Mouse (Mus musculus): ENCODE data around the gene En2.

The En2 gene

GRCm38 (mm10) chr5:28165358-28166255 is at the start of gene En2:
En2 (plus strand) TSS chr5:28165694.
- ChIA-PET CTCF (no interaction called here), POLR2A (interaction anchor here in 3 of 4 experiments (0.7 to 1.9 kb wide), 7 partner anchors 9 to 151 kb away, joined by 3 to 7 read pairs (median 4); partner anchors contain the start of gene Rbm33 (in 1 of the 3))

GRCm38 (mm10) chr5:28117251-28117880 is 48.1 kb upstream of the En2 start:
- CTCF ChIA-PET, result interaction anchor here in 2 of 4 experiments (0.6 kb wide), 2 partner anchors 69 to 760 kb away, joined by 3 to 4 read pairs; no protein-coding TSS in a partner anchor
- POLR2A ChIA-PET, result interaction anchor here in 2 of 4 experiments (0.6 to 2.5 kb wide), 13 partner anchors 15 to 1079 kb away, joined by 3 to 15 read pairs (median 3); partner anchors contain the start of genes Insig1 (in 1 of the 2), Rbm33 (in 1 of the 2) and Rnf32 (in 1 of the 2)

- POLR2A ChIA-PET, result interaction anchor here in 3 of 4 experiments (0.6 to 2.5 kb wide), 16 partner anchors 15 to 781 kb away, joined by 3 to 15 read pairs (median 3); partner anchors contain the start of genes Insig1 (in 1 of the 3), Paxip1 (in 1 of the 3) and Rbm33 (in 1 of the 3)
- CTCF ChIA-PET, result interaction anchor here in 3 of 4 experiments (0.6 to 1.0 kb wide), 5 partner anchors 22 to 221 kb away, joined by 3 read pairs; no protein-coding TSS in a partner anchor
These were observed 47.5 kb upstream of the En2 start for GRCm38 (mm10) chr5:28117882-28118530.

GRCm38 (mm10) chr5:28118531-28118925 is 47.0 kb upstream of the En2 start:
- ChIA-PET POLR2A (interaction anchor here in 3 of 4 experiments (0.6 to 2.5 kb wide), 12 partner anchors 14 to 782 kb away, joined by 3 to 15 read pairs (median 3); partner anchors contain the start of genes Insig1 (in 1 of the 3), Paxip1 (in 1 of the 3) and Rbm33 (in 1 of the 3)), CTCF (interaction anchor here (0.6 to 1.0 kb wide), 6 partner anchors 11 to 221 kb away, joined by 3 read pairs; no protein-coding TSS in a partner anchor)

GRCm38 (mm10) chr5:28119576-28119975 is 45.9 kb upstream of the En2 start:
- ChIA-PET POLR2A (interaction anchor here in 2 of 4 experiments (0.9 to 1.9 kb wide), 2 partner anchors 39 to 328 kb away, joined by 3 to 8 read pairs; partner anchors contain the start of gene Paxip1 (in 1 of the 2)), CTCF (interaction anchor here in 2 of 4 experiments (0.8 to 1.3 kb wide), 2 partner anchors 26 to 174 kb away, joined by 3 to 4 read pairs; no protein-coding TSS in a partner anchor)

GRCm38 (mm10) chr5:28122491-28123454 is 42.7 kb upstream of the En2 start:
- POLR2A ChIA-PET, result interaction anchor here in 3 of 4 experiments (0.6 to 1.9 kb wide), 10 partner anchors 29 to 1074 kb away, joined by 3 to 6 read pairs (median 4); partner anchors contain the start of gene Insig1 (in 1 of the 3)
- CTCF ChIA-PET, result interaction anchor here (0.5 to 3.0 kb wide), 11 partner anchors 20 to 471 kb away, joined by 3 to 9 read pairs (median 3); no protein-coding TSS in a partner anchor

GRCm38 (mm10) chr5:28123455-28123825 is 42.1 kb upstream of the En2 start:
- ChIA-PET CTCF (interaction anchor here in 3 of 4 experiments (0.5 to 3.0 kb wide), 5 partner anchors 19 to 446 kb away, joined by 3 to 9 read pairs (median 5); no protein-coding TSS in a partner anchor), POLR2A (interaction anchor here in 3 of 4 experiments (0.6 to 1.2 kb wide), 6 partner anchors 12 to 170 kb away, joined by 3 to 4 read pairs (median 3); no protein-coding TSS in a partner anchor)

GRCm38 (mm10) chr5:28124321-28125230 is 40.9 kb upstream of the En2 start:
- POLR2A ChIA-PET, result interaction anchor here in 2 of 4 experiments (0.6 to 1.6 kb wide), 12 partner anchors 8 to 191 kb away, joined by 3 to 5 read pairs (median 3); no protein-coding TSS in a partner anchor
- CTCF ChIA-PET, result interaction anchor here in 2 of 4 experiments (0.7 to 3.0 kb wide), 8 partner anchors 31 to 205 kb away, joined by 3 to 9 read pairs (median 4); no protein-coding TSS in a partner anchor

GRCm38 (mm10) chr5:28128851-28129250 is 36.6 kb upstream of the En2 start:
- ChIA-PET POLR2A (no interaction called here), CTCF (interaction anchor here in 1 of 4 experiments (0.5 kb wide), 1 partner anchor 10 kb away, joined by 3 read pairs; no protein-coding TSS in a partner anchor)

GRCm38 (mm10) chr5:28132231-28132630 is 33.3 kb upstream of the En2 start:
- CTCF ChIA-PET, result no interaction called here
- POLR2A ChIA-PET, result interaction anchor here in 3 of 4 experiments (0.6 to 1.1 kb wide), 5 partner anchors 8 to 146 kb away, joined by 3 to 7 read pairs (median 3); no protein-coding TSS in a partner anchor

- ChIA-PET CTCF (interaction anchor here in 1 of 4 experiments (0.6 kb wide), 1 partner anchor 323 kb away, joined by 3 read pairs; no protein-coding TSS in a partner anchor), POLR2A (interaction anchor here in 1 of 4 experiments (0.9 kb wide), 1 partner anchor 13 kb away, joined by 3 read pairs; no protein-coding TSS in a partner anchor)
These were observed 29.1 kb upstream of the En2 start for GRCm38 (mm10) chr5:28136438-28136837.

GRCm38 (mm10) chr5:28144555-28144954 is 20.9 kb upstream of the En2 start:
- CTCF ChIA-PET, result interaction anchor here in 1 of 4 experiments (1.4 kb wide), 1 partner anchor 11 kb away, joined by 3 read pairs; no protein-coding TSS in a partner anchor
- POLR2A ChIA-PET, result interaction anchor here in 1 of 4 experiments (1.2 kb wide), 1 partner anchor 26 kb away, joined by 3 read pairs; no protein-coding TSS in a partner anchor

GRCm38 (mm10) chr5:28146018-28146417 is 19.5 kb upstream of the En2 start:
- ChIA-PET CTCF (interaction anchor here in 3 of 4 experiments (0.6 to 1.4 kb wide), 3 partner anchors 9 to 189 kb away, joined by 3 to 5 read pairs (median 3); no protein-coding TSS in a partner anchor), POLR2A (interaction anchor here in 1 of 4 experiments (0.7 to 1.5 kb wide), 3 partner anchors 24 to 306 kb away, joined by 3 to 4 read pairs (median 3); no protein-coding TSS in a partner anchor)

- POLR2A ChIA-PET, result no interaction called here
- CTCF ChIA-PET, result no interaction called here
These were observed 17.0 kb upstream of the En2 start for GRCm38 (mm10) chr5:28148473-28148872.

GRCm38 (mm10) chr5:28149436-28149835 is 16.1 kb upstream of the En2 start:
- POLR2A ChIA-PET, result interaction anchor here in 1 of 4 experiments (0.6 kb wide), 1 partner anchor 196 kb away, joined by 6 read pairs; no protein-coding TSS in a partner anchor
- CTCF ChIA-PET, result no interaction called here

Measured in embryonic stem cell, embryonic (primary cell).